Mouse (Mus musculus): Measurements from ENCODE around the gene Gtpbp4. TPM values are rescaled to one million over a fixed set of nuclear protein-coding genes. Genes with fewer than 3 reads are reported as not detected.
"Not testable (repeated sequence)": the region's sequence is repeated elsewhere in the genome, so short reads cannot be mapped to it uniquely, and the experiment has no call there.

The Gtpbp4 gene
- polyA plus RNA-seq, 1 experiment from 2014 or later, result 72.9 TPM

DNA sequence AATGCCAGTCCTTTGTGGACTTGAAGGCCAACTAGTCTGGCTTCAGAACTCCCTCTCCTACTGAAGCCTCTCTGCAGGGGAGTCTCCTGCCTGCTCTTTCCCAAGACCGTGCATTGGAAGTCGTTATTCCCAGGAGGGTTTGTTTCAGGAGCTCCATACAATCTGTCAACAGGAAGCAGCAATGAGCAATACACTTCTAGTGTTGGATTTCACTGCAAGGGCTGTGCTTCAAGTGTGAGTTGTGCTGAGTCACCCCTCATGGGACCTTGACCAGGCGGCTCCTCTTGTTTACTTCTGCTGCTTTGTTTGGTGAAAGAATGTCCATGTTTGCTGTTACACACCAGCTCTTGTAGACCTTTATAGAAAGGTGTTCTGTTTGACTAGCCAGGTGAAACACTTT, 18.5 kb upstream of the Gtpbp4 start:
- WGBS, result 39% methylated on average over 3 of the region's 3 CpGs
- Histone ChIP-seq H3K4me1 (replicated peaks) (no peaks in the 10 kb centered on the region), H3K27ac (no peak overlapping the region), H3K36me3 (no peaks in the 10 kb centered on the region), H3K4me2 (no peak overlapping the region), H3K9me3 (no peaks in the 10 kb centered on the region), H3K27me3 (no peaks in the 10 kb centered on the region), H3K9ac (no peak overlapping the region), H3K4me3 (no peak overlapping the region)
- ATAC-seq (ENCODE audit: low FRiP score), result no peak

- no peak for ATAC-seq (ENCODE audit: low FRiP score)
- H3K27me3 ChIP-seq, result no peaks in the 10 kb centered on the region
- 50% methylated on average over 1 of the region's 1 CpGs for WGBS
- no peak overlapping the region for H3K9ac ChIP-seq
- no peaks in the 10 kb centered on the region for H3K4me1 ChIP-seq (replicated peaks)
- H3K9me3 ChIP-seq, result no peaks in the 10 kb centered on the region
- H3K36me3 ChIP-seq, result no peaks in the 10 kb centered on the region
- H3K4me3 ChIP-seq, result no peak overlapping the region
- no peak overlapping the region for H3K27ac ChIP-seq
- H3K4me2 ChIP-seq, result no peak overlapping the region
Measured at GRCm38 (mm10) chr13:9013483-9013882, 17.6 kb upstream of the Gtpbp4 start.

- Histone ChIP-seq H3K27me3 (no peaks in the 10 kb centered on the region), H3K4me2 (no peak overlapping the region), H3K4me1 (replicated peaks) (no peaks in the 10 kb centered on the region), H3K4me3 (no peak overlapping the region), H3K27ac (no peak overlapping the region), H3K9ac (no peak overlapping the region), H3K9me3 (no peaks in the 10 kb centered on the region), H3K36me3 (no peaks in the 10 kb centered on the region)
- 49% methylated on average over 12 of the region's 12 CpGs for WGBS
- ATAC-seq (ENCODE audit: low FRiP score), result no peak
Measured at GRCm38 (mm10) chr13:9011596-9012350, 15.9 kb upstream of the Gtpbp4 start.

GRCm38 (mm10) chr13:9003306-9003705, 7.4 kb upstream of the Gtpbp4 start:
- Histone ChIP-seq H3K27me3 (no peaks in the 10 kb centered on the region), H3K36me3 (no peaks in the 10 kb centered on the region)
- 79% methylated on average over 2 of the region's 2 CpGs for WGBS

DNA sequence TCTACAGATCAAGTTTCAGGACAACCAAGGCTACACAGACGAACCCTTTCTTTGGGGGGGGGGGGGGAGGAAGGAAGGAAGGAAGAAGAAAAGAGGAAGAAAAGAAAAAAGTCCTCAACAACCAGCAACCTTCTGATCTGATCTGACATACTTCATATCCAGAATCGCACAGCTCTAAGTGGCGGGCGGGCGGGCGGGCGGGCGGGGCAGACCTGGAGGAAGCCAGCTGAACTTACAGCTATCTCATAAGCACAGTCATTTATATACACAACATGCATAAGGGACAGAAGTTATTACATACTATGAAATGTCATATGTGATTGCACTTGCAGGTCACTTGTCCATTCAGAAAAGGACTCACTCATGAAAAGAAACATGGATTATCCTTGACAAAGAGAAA, 3.6 kb upstream of the Gtpbp4 start:
- Histone ChIP-seq H3K9ac (no peak overlapping the region), H3K4me1 (replicated peaks) (peaks cover 8% of the 10 kb centered on the region), H3K27ac (no peak overlapping the region), H3K36me3 (no peaks in the 10 kb centered on the region), H3K4me3 (no peak overlapping the region), H3K4me2 (no peak overlapping the region), H3K27me3 (no peaks in the 10 kb centered on the region), H3K9me3 (no peaks in the 10 kb centered on the region)
- no peak for ATAC-seq (ENCODE audit: low FRiP score)
- 89% methylated on average over 8 of the region's 8 CpGs for WGBS

More at GRCm38 (mm10) chr13:9003306-9003705, 7.4 kb upstream of the Gtpbp4 start:
- H3K9me3 ChIP-seq, result no peaks in the 10 kb centered on the region
- H3K4me2 ChIP-seq, result no peak overlapping the region
- H3K27ac ChIP-seq, result no peak overlapping the region
- H3K4me1 ChIP-seq (replicated peaks), result no peaks in the 10 kb centered on the region
- H3K4me3 ChIP-seq, result no peak overlapping the region
- ATAC-seq (ENCODE audit: low FRiP score), result no peak
- H3K9ac ChIP-seq, result no peak overlapping the region

- ATAC-seq (ENCODE audit: low FRiP score); H3K9ac ChIP-seq; H3K4me2 ChIP-seq; H3K36me3 ChIP-seq; H3K27me3 ChIP-seq; H3K27ac ChIP-seq; H3K4me3 ChIP-seq; H3K9me3 ChIP-seq: not testable (repeated sequence)
- WGBS, result 88% methylated on average over 5 of the region's 5 CpGs
- peaks cover 15% of the 10 kb centered on the region for H3K4me1 ChIP-seq (replicated peaks)
Measured at GRCm38 (mm10) chr13:8997221-8997620, 1.3 kb upstream of the Gtpbp4 start.

DNA sequence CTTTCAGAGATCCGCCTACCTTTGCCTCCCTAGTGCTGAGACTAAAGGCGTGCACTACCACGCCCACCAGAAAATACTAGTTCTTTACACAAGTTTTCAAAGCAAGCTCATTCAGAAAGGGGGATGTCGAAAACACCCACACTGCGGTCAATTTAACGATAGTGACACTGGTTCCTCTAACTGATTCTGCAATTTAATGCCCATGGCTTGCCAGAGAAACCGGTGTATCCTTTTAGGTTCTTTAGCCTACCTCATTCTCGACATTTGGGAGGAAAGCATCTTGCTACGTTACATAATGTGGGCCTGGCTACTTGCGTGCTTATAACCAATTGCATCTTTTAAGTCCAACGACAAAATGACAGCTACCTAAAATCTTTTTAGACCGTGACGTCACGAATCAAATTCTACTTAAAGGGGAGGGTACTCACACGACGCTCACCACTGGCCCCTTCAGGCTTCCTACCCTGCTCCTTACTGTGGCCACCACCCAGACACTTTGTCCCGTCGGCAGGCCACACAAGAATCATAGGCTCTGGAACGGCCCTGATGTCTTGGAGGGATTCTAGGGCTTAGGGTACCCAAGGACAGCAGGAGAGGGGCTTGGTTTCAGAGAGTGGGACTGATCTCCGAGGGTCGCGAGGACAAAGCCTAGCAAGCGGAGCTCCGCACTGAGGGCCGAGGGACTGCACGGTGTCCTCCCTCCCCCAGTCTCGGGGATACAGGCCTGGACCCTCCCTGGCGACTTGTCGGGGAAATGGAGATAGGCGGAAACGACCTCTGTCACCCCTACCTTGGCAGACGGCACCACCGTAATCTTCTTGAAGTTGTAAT, 509 bp downstream of the Gtpbp4 start:
- Histone ChIP-seq H3K4me2 (peak overlapping the region; percentile 90), H3K4me3 (peak overlapping the region; percentile 98), H3K9me3 (no peaks in the 10 kb centered on the region), H3K36me3 (peaks cover 13% of the 10 kb centered on the region), H3K27me3 (no peaks in the 10 kb centered on the region), H3K9ac (peak overlapping the region; percentile 89), H3K27ac (peak overlapping the region; percentile 79), H3K4me1 (replicated peaks) (peaks cover 15% of the 10 kb centered on the region)
- WGBS, result 4% methylated on average over 33 of the region's 33 CpGs
- peak; percentile 84; the same call in 1 of the 2 replicates for ATAC-seq (ENCODE audit: low FRiP score)

DNA sequence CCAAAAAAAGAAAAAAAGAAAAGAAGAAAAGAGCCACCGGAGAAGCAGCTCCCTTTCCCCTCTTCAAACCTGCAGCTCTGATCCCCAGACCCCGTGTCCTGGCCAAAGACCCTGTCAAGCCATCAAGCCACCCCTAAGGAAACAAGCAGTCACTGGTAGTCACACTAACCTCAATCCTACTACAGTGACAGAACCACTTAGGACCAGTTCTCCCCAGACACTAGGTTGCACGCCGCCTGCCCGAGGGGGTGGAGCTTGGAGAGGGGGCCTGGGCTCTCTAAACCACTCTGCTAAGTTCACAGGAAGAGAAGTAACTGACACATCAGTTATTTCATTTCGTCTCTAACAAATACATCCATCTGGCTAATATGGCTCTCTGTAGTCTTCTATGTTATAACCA, 3.7 kb downstream of the Gtpbp4 start:
- 96% methylated on average over 6 of the region's 6 CpGs for WGBS
- H3K4me3 ChIP-seq, result no peak overlapping the region

GRCm38 (mm10) chr13:8972972-8973371, 22.9 kb downstream of the Gtpbp4 start:
- no peak for ATAC-seq (ENCODE audit: low FRiP score)
- Histone ChIP-seq H3K27me3 (no peaks in the 10 kb centered on the region), H3K36me3 (peaks cover 86% of the 10 kb centered on the region), H3K4me1 (replicated peaks) (no peaks in the 10 kb centered on the region), H3K9ac (no peak overlapping the region), H3K4me3 (no peak overlapping the region), H3K9me3 (no peaks in the 10 kb centered on the region), H3K27ac (no peak overlapping the region), H3K4me2 (no peak overlapping the region)
- 98% methylated on average over 3 of the region's 3 CpGs for WGBS

More for the DNA sequence above, 3.7 kb downstream of the Gtpbp4 start:
- Histone ChIP-seq H3K27ac (no peak overlapping the region), H3K27me3 (no peaks in the 10 kb centered on the region), H3K9ac (no peak overlapping the region), H3K36me3 (peaks cover 41% of the 10 kb centered on the region), H3K4me1 (replicated peaks) (peaks cover 15% of the 10 kb centered on the region), H3K9me3 (no peaks in the 10 kb centered on the region), H3K4me2 (no peak overlapping the region)
- ATAC-seq (ENCODE audit: low FRiP score), result no peak

DNA sequence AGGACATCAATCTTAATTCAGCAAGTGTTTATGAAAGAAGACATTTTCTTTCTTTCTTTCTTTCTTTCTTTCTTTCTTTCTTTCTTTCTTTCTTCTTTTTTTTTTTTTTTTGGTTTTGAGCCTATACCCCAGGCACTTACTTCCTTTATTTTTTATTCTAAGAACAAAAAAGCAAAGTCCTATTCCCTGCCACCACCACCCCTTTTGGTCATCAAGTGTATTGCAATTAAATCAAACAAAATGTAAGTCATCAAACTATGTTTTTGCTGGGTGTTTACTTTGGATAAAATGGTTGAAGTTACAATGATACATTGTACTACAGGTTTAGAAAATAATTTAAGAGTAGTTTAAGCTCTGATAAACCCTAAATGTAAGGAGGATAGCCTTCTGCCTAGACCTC, 23.5 kb downstream of the Gtpbp4 start:
- Histone ChIP-seq H3K36me3 (peaks cover 86% of the 10 kb centered on the region), H3K27ac (no peak overlapping the region), H3K4me1 (replicated peaks) (no peaks in the 10 kb centered on the region), H3K4me2 (no peak overlapping the region), H3K9ac (no peak overlapping the region), H3K27me3 (no peaks in the 10 kb centered on the region), H3K4me3 (no peak overlapping the region), H3K9me3 (no peaks in the 10 kb centered on the region)
- no peak for ATAC-seq (ENCODE audit: low FRiP score)

DNA sequence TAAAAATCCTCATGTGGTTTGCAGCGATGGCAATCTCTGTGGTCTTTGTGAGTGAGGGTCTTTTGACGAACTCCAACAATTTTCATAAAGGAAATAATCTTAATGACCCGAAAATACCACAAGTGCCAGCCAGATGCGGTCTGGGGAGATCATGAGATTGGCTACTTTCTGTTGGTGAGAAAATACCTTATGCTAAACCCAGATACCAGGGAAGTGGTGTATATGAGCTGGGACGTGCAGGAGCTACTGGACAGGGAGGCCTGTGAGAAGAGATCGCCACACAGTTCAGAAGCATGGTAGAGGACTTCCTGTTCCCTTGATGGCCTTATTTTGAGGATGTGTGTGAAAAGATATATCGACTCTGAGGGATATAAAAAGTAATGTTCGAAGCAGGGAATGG, 28.1 kb downstream of the Gtpbp4 start:
- H3K4me2 ChIP-seq, result no peak overlapping the region
- H3K9ac ChIP-seq, result no peak overlapping the region
- no peak overlapping the region for H3K27ac ChIP-seq
- H3K4me1 ChIP-seq (replicated peaks), result no peaks in the 10 kb centered on the region
- no peaks in the 10 kb centered on the region for H3K9me3 ChIP-seq
- peaks cover 47% of the 10 kb centered on the region for H3K36me3 ChIP-seq
- ATAC-seq (ENCODE audit: low FRiP score), result no peak
- WGBS, result 96% methylated on average over 8 of the region's 8 CpGs
- H3K27me3 ChIP-seq, result no peaks in the 10 kb centered on the region
- no peak overlapping the region for H3K4me3 ChIP-seq

DNA sequence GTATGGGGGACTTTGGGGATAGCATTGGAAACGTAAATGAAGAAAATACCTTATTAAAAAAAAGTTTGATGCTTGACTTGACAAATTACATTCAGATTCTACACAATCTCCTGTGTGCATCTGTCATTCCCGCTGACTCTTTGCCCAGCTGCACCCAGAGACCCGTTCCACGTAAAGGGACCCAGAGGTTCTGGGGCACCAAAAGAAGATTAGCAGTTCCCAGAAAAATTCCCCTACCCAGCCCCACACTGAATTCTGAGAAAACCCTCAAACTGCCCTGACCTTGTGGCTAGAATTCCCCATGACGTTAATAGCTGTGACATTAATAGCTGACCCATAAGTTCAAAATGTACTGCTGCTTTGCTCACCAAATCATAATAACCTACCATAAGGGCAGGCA, 30.7 kb downstream of the Gtpbp4 start:
- Histone ChIP-seq H3K4me1 (replicated peaks) (no peaks in the 10 kb centered on the region), H3K9ac (no peak overlapping the region), H3K36me3 (peaks cover 32% of the 10 kb centered on the region), H3K27me3 (no peaks in the 10 kb centered on the region), H3K27ac (no peak overlapping the region), H3K4me2 (no peak overlapping the region), H3K4me3 (no peak overlapping the region), H3K9me3 (no peaks in the 10 kb centered on the region)
- ATAC-seq (ENCODE audit: low FRiP score), result no peak
- 96% methylated on average over 5 of the region's 5 CpGs for WGBS

DNA sequence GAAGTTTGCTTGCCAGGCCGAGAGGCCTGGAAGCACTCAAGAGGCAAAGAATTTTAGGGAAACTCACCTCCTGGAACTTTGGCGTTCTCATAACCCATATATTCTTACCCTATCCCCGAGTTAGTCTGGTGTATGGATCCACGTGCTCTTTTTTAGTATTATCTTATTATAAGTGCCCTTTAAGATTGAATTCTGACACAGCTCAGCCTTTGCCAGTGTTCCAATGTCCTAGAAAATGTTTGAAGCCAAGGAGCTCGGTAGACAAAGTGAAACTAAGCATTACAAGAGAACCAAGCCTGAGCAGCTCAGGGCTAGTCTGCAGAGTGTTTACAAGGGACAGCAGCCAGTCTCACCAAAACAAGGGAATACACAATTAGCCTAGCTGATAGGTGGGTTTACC, 33.6 kb downstream of the Gtpbp4 start:
- not testable (repeated sequence) for H3K4me2 ChIP-seq; ATAC-seq (ENCODE audit: low FRiP score); H3K9ac ChIP-seq; H3K27me3 ChIP-seq; H3K4me1 ChIP-seq (replicated peaks); H3K36me3 ChIP-seq; H3K27ac ChIP-seq; H3K4me3 ChIP-seq; H3K9me3 ChIP-seq
- WGBS, result 35% methylated on average over 5 of the region's 5 CpGs
